Mouse (Mus musculus) neural tube, embryonic 13.5 days (tissue): ENCODE measurements at regions not wholly inside any gene's neighbourhood (a gene's known extent, or its start where the extent isn't known, plus 50 kb on each side); places are given as distances from the start of the nearest gene placed in this dataset.
A peak's percentile ranks its signal among the peaks of the same experiment; 100 is the strongest.
"Not testable (repeated sequence)": the region's sequence is repeated elsewhere in the genome, so short reads cannot be mapped to it uniquely, and the experiment has no call there.

Experiments used
- ATAC-seq: fragments of 200-750 bp; cut with Nextera tagmentation; 2 replicates; pipeline ENCODE4 v1.8.0; 2017; ENCODE audit warnings: low read depth, mild to moderate bottlenecking, moderate TSS enrichment, moderate library complexity
- H3K27ac ChIP-seq: fragments of 300-500 bp; sonication (generic); replicated peaks from 2 replicates; pipeline ENCODE4 v1.5.1; 2015; ENCODE audit warnings: moderate library complexity, mild to moderate bottlenecking, inconsistent platforms
- H3K27me3 ChIP-seq: fragments of 300-500 bp; sonication (generic); 2 replicates; pipeline ENCODE4 v1.6.1; 2015; ENCODE audit warnings: mild to moderate bottlenecking, inconsistent platforms
- H3K36me3 ChIP-seq: fragments of 300-500 bp; sonication (generic); 2 replicates; pipeline ENCODE4 v1.6.1; 2015; ENCODE audit warnings: mild to moderate bottlenecking, inconsistent platforms
- H3K4me1 ChIP-seq: fragments of 300-500 bp; sonication (generic); replicated peaks from 2 replicates; pipeline ENCODE4 v1.6.1; 2015; ENCODE audit warnings: inconsistent platforms
- H3K4me2 ChIP-seq: fragments of 300-500 bp; sonication (generic); 2 replicates; pipeline ENCODE4 v1.6.1; 2015; ENCODE audit warnings: inconsistent platforms, mild to moderate bottlenecking, moderate library complexity
- H3K4me3 ChIP-seq: fragments of 300-500 bp; sonication (generic); 2 replicates; pipeline ENCODE4 v1.5.1; 2015; ENCODE audit warnings: mild to moderate bottlenecking, inconsistent platforms
- H3K9ac ChIP-seq: fragments of 300-500 bp; sonication (generic); 2 replicates; pipeline ENCODE4 v1.6.1; 2015; ENCODE audit warnings: moderate library complexity, mild to moderate bottlenecking, inconsistent platforms
- H3K9me3 ChIP-seq: fragments of 300-500 bp; sonication (generic); 2 replicates; pipeline ENCODE4 v1.6.1; 2016; ENCODE audit warnings: inconsistent platforms
- WGBS: fragments of 180-500 bp; shearing (Covaris S2); methylation state at CpG from one replicate; pipeline ENCODE4 v1.1.7; 2015; 5-methylcytosine and 5-hydroxymethylcytosine counted together

- Histone ChIP-seq H3K4me1 (no peaks in the 10 kb centered on the region), H3K27me3 (no peaks in the 10 kb centered on the region), H3K9ac (no peak overlapping the region), H3K27ac (no peak overlapping the region), H3K36me3 (no peaks in the 10 kb centered on the region), H3K4me3 (no peak overlapping the region), H3K9me3 (no peaks in the 10 kb centered on the region), H3K4me2 (no peak overlapping the region)
- ATAC-seq: no peak
Observed at GRCm38 (mm10) chr15:3171774-3172173, 96.6 kb upstream of the Selenop start.

- no peak for ATAC-seq
- WGBS: 72% methylated on average over 2 of the region's 2 CpGs
- Histone ChIP-seq H3K36me3 (no peaks in the 10 kb centered on the region), H3K9ac (no peak overlapping the region), H3K9me3 (no peaks in the 10 kb centered on the region), H3K4me3 (no peak overlapping the region), H3K27ac (no peak overlapping the region), H3K4me1 (no peaks in the 10 kb centered on the region), H3K27me3 (no peaks in the 10 kb centered on the region), H3K4me2 (no peak overlapping the region)
Observed at GRCm38 (mm10) chr15:3174072-3174471, 94.3 kb upstream of the Selenop start.

GRCm38 (mm10) chr15:3174848-3175247 lies 93.5 kb upstream of the Selenop start:
- no peak for ATAC-seq
- H3K9me3 ChIP-seq: no peaks in the 10 kb centered on the region

GRCm38 (mm10) chr15:3201912-3202653 lies 66.3 kb upstream of the Selenop start:
- Histone ChIP-seq H3K4me2 (no peak overlapping the region), H3K27me3 (no peaks in the 10 kb centered on the region), H3K4me1 (no peaks in the 10 kb centered on the region), H3K9ac (no peak overlapping the region), H3K36me3 (no peaks in the 10 kb centered on the region), H3K4me3 (no peak overlapping the region), H3K27ac (no peak overlapping the region), H3K9me3 (no peaks in the 10 kb centered on the region)
- peak; percentile 81 for ATAC-seq
- WGBS: 83% methylated on average over 2 of the region's 2 CpGs

More at GRCm38 (mm10) chr15:3174848-3175247, 93.5 kb upstream of the Selenop start:
- H3K4me3 ChIP-seq: no peak overlapping the region
- no peaks in the 10 kb centered on the region for H3K27me3 ChIP-seq
- no peak overlapping the region for H3K9ac ChIP-seq
- 48% methylated on average over 2 of the region's 2 CpGs for WGBS
- no peaks in the 10 kb centered on the region for H3K36me3 ChIP-seq
- no peaks in the 10 kb centered on the region for H3K4me1 ChIP-seq
- no peak overlapping the region for H3K4me2 ChIP-seq
- no peak overlapping the region for H3K27ac ChIP-seq

DNA sequence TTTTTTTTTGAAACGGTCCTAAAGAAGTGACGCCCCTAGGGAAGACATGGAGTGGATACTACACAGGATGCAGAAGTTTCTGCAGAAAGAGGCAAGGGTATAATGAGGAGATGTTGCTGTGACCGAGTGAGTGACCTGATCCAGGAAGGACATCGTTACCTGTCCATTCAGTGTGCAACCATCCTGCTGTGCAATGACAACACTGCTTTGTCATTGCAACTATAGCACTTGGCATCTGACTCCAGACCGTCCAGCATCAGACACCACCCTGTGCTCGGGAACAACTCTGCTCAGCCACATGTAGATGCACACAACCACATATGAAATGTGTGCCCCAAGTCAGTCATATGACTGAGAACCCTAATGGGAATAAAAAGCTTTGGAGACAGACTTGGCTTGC lies 62.8 kb upstream of the Selenop start:
- 83% methylated on average over 6 of the region's 6 CpGs for WGBS
- Histone ChIP-seq H3K4me3 (no peak overlapping the region), H3K27ac (no peak overlapping the region), H3K4me2 (no peak overlapping the region), H3K27me3 (no peaks in the 10 kb centered on the region), H3K36me3 (no peaks in the 10 kb centered on the region), H3K9ac (no peak overlapping the region), H3K4me1 (no peaks in the 10 kb centered on the region), H3K9me3 (no peaks in the 10 kb centered on the region; the same call in 1 of the 2 replicates)
- no peak for ATAC-seq

- not testable (repeated sequence) for ATAC-seq, H3K27me3 ChIP-seq, H3K4me2 ChIP-seq, H3K4me1 ChIP-seq, H3K36me3 ChIP-seq, H3K9ac ChIP-seq, H3K27ac ChIP-seq, H3K4me3 ChIP-seq, H3K9me3 ChIP-seq
- WGBS: 77% methylated on average over 6 of the region's 6 CpGs
Observed at GRCm38 (mm10) chr15:3206076-3206475, 62.3 kb upstream of the Selenop start.

DNA sequence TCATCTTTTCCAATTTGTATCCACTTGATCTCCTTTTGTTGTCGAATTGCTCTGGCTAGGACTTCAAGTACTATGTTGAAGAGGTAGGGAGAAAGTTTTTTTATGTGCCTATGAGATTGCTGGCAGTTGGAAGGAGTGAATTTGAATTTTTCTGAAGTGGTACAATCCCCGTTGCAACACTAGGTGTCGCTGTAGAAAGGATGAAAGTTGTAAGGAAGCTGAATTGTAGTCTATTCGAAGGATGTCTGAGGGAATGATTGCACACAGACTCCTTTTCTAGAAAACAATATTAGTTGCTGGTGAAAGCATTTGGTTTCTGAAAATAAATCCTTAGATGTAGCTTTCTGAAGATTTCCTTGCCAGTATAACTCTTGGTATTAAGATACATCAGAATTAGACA lies 54.6 kb upstream of the Selenop start:
- 3% methylated on average over 4 of the region's 4 CpGs for WGBS
- Histone ChIP-seq H3K9me3 (no peaks in the 10 kb centered on the region), H3K4me3 (no peak overlapping the region), H3K4me1 (no peaks in the 10 kb centered on the region), H3K9ac (no peak overlapping the region), H3K27me3 (no peaks in the 10 kb centered on the region), H3K4me2 (no peak overlapping the region), H3K36me3 (no peaks in the 10 kb centered on the region), H3K27ac (no peak overlapping the region)
- ATAC-seq: 0 out of 2 replicates have a peak, but pooled peaks have one; percentile 53

GRCm38 (mm10) chr15:3215201-3215600 lies 53.1 kb upstream of the Selenop start:
- 43% methylated on average over 1 of the region's 1 CpGs for WGBS
- Histone ChIP-seq H3K27ac (no peak overlapping the region), H3K4me2 (no peak overlapping the region), H3K4me3 (no peak overlapping the region), H3K9ac (no peak overlapping the region), H3K36me3 (no peaks in the 10 kb centered on the region), H3K4me1 (no peaks in the 10 kb centered on the region), H3K27me3 (no peaks in the 10 kb centered on the region), H3K9me3 (no peaks in the 10 kb centered on the region)
- no peak for ATAC-seq
